Mouse (Mus musculus): ENCODE measurements around the gene Tlr13. TPM values are rescaled to one million over a fixed set of nuclear protein-coding genes. Genes with fewer than 3 reads are reported as not detected.
A peak's percentile ranks its signal among the peaks of the same experiment; 100 is the strongest.

Tlr13 gene
- total and polyA plus RNA-seq, 3 experiments = not detected

DNA sequence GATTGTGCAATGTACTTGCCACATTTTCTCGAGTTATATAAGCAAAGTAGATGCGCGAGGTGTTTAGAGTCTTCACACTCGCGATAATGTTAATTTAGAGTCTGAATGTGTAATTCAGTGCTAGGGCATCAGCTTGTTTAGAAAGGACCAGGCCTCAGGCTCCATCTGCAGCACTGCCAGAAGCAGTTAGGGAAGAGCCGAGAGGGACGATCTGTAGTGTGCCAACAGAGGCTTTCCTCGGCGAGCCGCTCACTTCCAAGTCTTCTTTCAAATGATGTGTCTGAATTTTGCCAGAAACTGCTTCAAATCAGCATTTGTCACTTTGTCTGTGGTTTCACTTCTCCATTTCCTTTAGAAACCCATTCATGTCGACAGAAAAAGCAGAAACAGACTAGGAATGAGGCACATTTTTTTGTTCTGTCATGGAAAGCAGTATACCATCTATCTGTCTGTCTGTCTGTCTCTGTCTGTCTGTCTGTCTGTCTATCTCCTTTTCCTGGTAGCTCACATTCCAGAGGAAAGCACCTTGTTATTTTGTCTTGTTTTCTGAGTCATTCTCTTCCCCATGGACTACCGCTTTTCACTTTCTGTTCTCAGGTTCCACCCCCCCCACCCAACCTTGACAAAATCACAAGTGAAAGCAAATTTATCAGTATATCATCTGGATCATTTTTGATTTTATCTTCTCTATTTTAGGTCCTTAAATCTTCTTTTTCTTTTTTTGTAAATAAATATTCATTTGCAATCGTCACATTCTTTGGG lies 3.5 kb upstream of the Tlr13 start:
- no peaks in the 10 kb centered on the region for H3K79me2 ChIP-seq (ENCODE audit: control insufficient read depth, insufficient read depth, low read length, poor library complexity)
- no peak for TF ChIP-seq ZC3H11A (IDR thresholded peaks at IDR 0.05; ENCODE audit: low read depth, low read length)
- no peak for TF ChIP-seq MYC (IDR thresholded peaks at IDR 0.05; ENCODE audit: low read depth, low read length)
- TF ChIP-seq RAD21 (IDR thresholded peaks at IDR 0.05; ENCODE audit: low read depth, low read length) = no peak
- no peak for TF ChIP-seq MAFK (IDR thresholded peaks at IDR 0.05; ENCODE audit: borderline replicate concordance, low read depth, low read length)
- no peak for TF ChIP-seq BHLHE40 (IDR thresholded peaks at IDR 0.05; ENCODE audit: borderline replicate concordance, low read depth, low read length)
- TF ChIP-seq ZNF384 (IDR thresholded peaks at IDR 0.05; ENCODE audit: low read depth, low read length) = no peak
- TF ChIP-seq GATA1 (IDR thresholded peaks at IDR 0.05; ENCODE audit: low read depth, low read length) = no peak
- TF ChIP-seq RCOR1 (IDR thresholded peaks at IDR 0.05; ENCODE audit: low read depth, low read length) = no peak
- no peak for TF ChIP-seq ZMIZ1 (IDR thresholded peaks at IDR 0.05; ENCODE audit: low read depth, low read length)
- no peak for TF ChIP-seq TAL1 (IDR thresholded peaks at IDR 0.05; ENCODE audit: low read length)
- no peak for TF ChIP-seq HCFC1 (IDR thresholded peaks at IDR 0.05; ENCODE audit: low read depth, low read length)
- TF ChIP-seq CHD2 (IDR thresholded peaks at IDR 0.05; ENCODE audit: low read length) = no peak
- no peak for TF ChIP-seq CTCF (IDR thresholded peaks at IDR 0.05 in 2 of 3, conservative IDR thresholded peaks at IDR 0.05 in 1 of 3; ENCODE audit: control insufficient read depth in 1 of 3, insufficient read depth in 1 of 3, low read depth in 2 of 3, low read length in 3 of 3, poor library complexity in 1 of 3, severe bottlenecking in 1 of 3)
- TF ChIP-seq TBP (IDR thresholded peaks at IDR 0.05; ENCODE audit: low read depth, low read length) = no peak
- TF ChIP-seq MXI1 (IDR thresholded peaks at IDR 0.05; ENCODE audit: low read depth, low read length) = no peak
- no peak for TF ChIP-seq CHD1 (IDR thresholded peaks at IDR 0.05; ENCODE audit: low read depth, low read length)
- H3K36me3 ChIP-seq (ENCODE audit: control insufficient read depth in 1 of 2, insufficient read depth in 2 of 2, low read length in 2 of 2) = peaks cover 0 to 8% of the 10 kb centered on the region in 2 experiments; a peak in 2 of 4 replicates
- H3K4me1 ChIP-seq (ENCODE audit: control insufficient read depth in 1 of 2, insufficient read depth in 2 of 2, low read length in 2 of 2) = peaks cover 4 to 10% of the 10 kb centered on the region in 2 experiments; a peak in 3 of 4 replicates
- H3K9ac ChIP-seq (ENCODE audit: control insufficient read depth, low read depth, low read length, poor library complexity, severe bottlenecking) = no peak overlapping the region
- H3K27me3 ChIP-seq (ENCODE audit: control insufficient read depth in 1 of 2, insufficient read depth in 2 of 2, low read length in 2 of 2) = no peaks in the 10 kb centered on the region
- no peak overlapping the region for H3K27ac ChIP-seq (ENCODE audit: control insufficient read depth, low read depth, low read length)
- H3K4me3 ChIP-seq (ENCODE audit: control insufficient read depth in 1 of 2, insufficient read depth in 1 of 2, low read depth in 2 of 2, low read length in 2 of 2) = peak overlapping the region; percentile 16 to 23; a peak in 2 of 4 replicates
- peak; percentile 53 for DNase-seq (ENCODE audit: low read depth, low spot score)
- no peaks in the 10 kb centered on the region for H3K9me3 ChIP-seq (replicated peaks; ENCODE audit: insufficient read depth, low read length)

DNA sequence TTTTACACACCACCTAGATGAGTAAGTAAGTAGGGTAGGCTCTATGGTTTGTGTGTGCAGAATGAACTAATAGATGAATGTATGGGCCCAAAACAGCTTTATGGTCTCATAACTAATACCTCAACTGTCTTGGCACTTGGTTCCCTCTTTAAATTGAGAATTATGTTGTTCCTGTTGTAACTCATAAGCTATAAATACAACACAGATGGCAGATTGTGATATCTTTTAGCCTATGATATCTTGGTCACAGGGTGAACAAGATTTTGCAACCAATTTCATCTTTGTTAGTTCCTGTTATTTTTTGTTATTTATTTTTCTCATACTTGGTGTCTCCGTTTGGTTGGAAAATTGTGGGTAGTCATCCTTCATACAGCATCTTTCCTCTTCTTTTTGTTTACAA lies 5.2 kb downstream of the Tlr13 start:
- no peaks in the 10 kb centered on the region for H3K9me3 ChIP-seq (replicated peaks; ENCODE audit: insufficient read depth, low read length)
- H3K27ac ChIP-seq (ENCODE audit: control insufficient read depth, low read depth, low read length) = no peak overlapping the region
- H3K4me3 ChIP-seq (ENCODE audit: control insufficient read depth in 1 of 2, insufficient read depth in 1 of 2, low read depth in 2 of 2, low read length in 2 of 2) = no peak overlapping the region
- no peak for DNase-seq (ENCODE audit: low read depth, low spot score)
- no peaks in the 10 kb centered on the region for H3K79me2 ChIP-seq (ENCODE audit: control insufficient read depth, insufficient read depth, low read length, poor library complexity)
- no peak overlapping the region for H3K9ac ChIP-seq (ENCODE audit: control insufficient read depth, low read depth, low read length, poor library complexity, severe bottlenecking)
- H3K27me3 ChIP-seq (ENCODE audit: control insufficient read depth in 1 of 2, insufficient read depth in 2 of 2, low read length in 2 of 2) = no peaks in the 10 kb centered on the region
- H3K36me3 ChIP-seq (ENCODE audit: control insufficient read depth in 1 of 2, insufficient read depth in 2 of 2, low read length in 2 of 2) = peaks cover 0 to 8% of the 10 kb centered on the region in 2 experiments; a peak in 1 of 4 replicates
- H3K4me1 ChIP-seq (ENCODE audit: control insufficient read depth in 1 of 2, insufficient read depth in 2 of 2, low read length in 2 of 2) = peaks cover 0 to 2% of the 10 kb centered on the region in 2 experiments; a peak in 2 of 4 replicates
- TF ChIP-seq POLR2AphosphoS5 (IDR thresholded peaks at IDR 0.05; ENCODE audit: borderline replicate concordance, low read depth, low read length) (no peak), JUND (IDR thresholded peaks at IDR 0.05; ENCODE audit: low read depth, low read length) (no peak), MYB (IDR thresholded peaks at IDR 0.05; ENCODE audit: low read depth, low read length) (no peak), RCOR1 (IDR thresholded peaks at IDR 0.05; ENCODE audit: low read depth, low read length) (no peak), KAT2A (conservative IDR thresholded peaks at IDR 0.05; ENCODE audit: low read depth, low read length) (no peak), ZNF384 (IDR thresholded peaks at IDR 0.05; ENCODE audit: low read depth, low read length) (no peak), HCFC1 (IDR thresholded peaks at IDR 0.05; ENCODE audit: low read depth, low read length) (no peak), POLR2AphosphoS2 (IDR thresholded peaks at IDR 0.05; ENCODE audit: low read length) (no peak), MAX (IDR thresholded peaks at IDR 0.05; ENCODE audit: low read length) (no peak), ETS1 (IDR thresholded peaks at IDR 0.05; ENCODE audit: low read depth, low read length) (0 out of 2 replicates have a peak, but pooled peaks have one; percentile 31), MAFK (IDR thresholded peaks at IDR 0.05; ENCODE audit: borderline replicate concordance, low read depth, low read length) (no peak), GABPA (IDR thresholded peaks at IDR 0.05; ENCODE audit: low read depth, low read length) (no peak), ZKSCAN1 (IDR thresholded peaks at IDR 0.05; ENCODE audit: low read depth, low read length) (no peak), TCF12 (IDR thresholded peaks at IDR 0.05; ENCODE audit: low read depth, low read length) (peak; percentile 18; the same call in 1 of the 2 replicates), USF2 (IDR thresholded peaks at IDR 0.05; ENCODE audit: borderline replicate concordance in 1 of 2, insufficient read depth in 1 of 2, low read depth in 1 of 2, low read length in 2 of 2) (no peak), NRF1 (IDR thresholded peaks at IDR 0.05; ENCODE audit: insufficient read depth, low read depth, low read length, poor library complexity, severe bottlenecking) (no peak), UBTF (IDR thresholded peaks at IDR 0.05; ENCODE audit: borderline replicate concordance, insufficient read depth, low read depth, low read length) (no peak), EP300 (IDR thresholded peaks at IDR 0.05; ENCODE audit: low read depth in 1 of 2, low read length in 2 of 2) (peak in 1 of 2 experiments; percentile 34; a peak in 2 of 4 replicates)
